Mouse (Mus musculus): ENCODE data around the gene Lpin3. TPM values are rescaled to one million over a fixed set of nuclear protein-coding genes. Genes with fewer than 3 reads are reported as not detected.

Lpin3 gene
- polyA plus RNA-seq, 1 experiment from 2014 or later: 1.2 TPM

DNA sequence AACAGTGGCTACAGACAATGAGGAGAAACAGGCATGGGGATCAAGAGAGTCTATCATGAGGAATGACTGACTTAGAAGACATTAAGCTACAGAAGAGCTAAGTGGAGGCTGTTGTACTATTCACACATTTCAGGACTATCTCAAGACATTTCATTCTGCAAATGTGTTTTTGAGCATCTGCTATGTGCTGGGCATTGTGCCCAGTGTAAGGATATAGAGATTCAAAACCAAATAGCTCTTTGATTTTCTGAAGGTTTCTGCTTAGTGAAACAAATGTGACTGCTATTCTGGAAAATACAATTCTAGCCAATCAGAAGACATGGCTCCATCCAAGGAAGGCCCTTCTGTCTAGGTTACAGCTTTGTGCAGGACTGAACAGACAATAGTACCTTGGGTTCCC, 25.8 kb upstream of the Lpin3 start:
- Histone ChIP-seq H3K9me3 (ENCODE audit: low read length) (no peaks in the 10 kb centered on the region), H3K36me3 (replicated peaks; ENCODE audit: insufficient read depth, low read length) (no peaks in the 10 kb centered on the region), H3K4me1 (ENCODE audit: insufficient read depth) (peaks cover 13% of the 10 kb centered on the region), H3K27ac (ENCODE audit: low read depth) (no peak overlapping the region), H3K4me2 (ENCODE audit: low read depth, low read length) (no peak overlapping the region), H3K4me3 (ENCODE audit: low read depth, low read length) (no peak overlapping the region), H3K27me3 (ENCODE audit: insufficient read depth, low read length) (no peaks in the 10 kb centered on the region), H3K9ac (replicated peaks) (no peak overlapping the region)
- DNase-seq: no peak
- TF ChIP-seq CTCF (IDR thresholded peaks at IDR 0.05; ENCODE audit: low read depth) (no peak), EP300 (IDR thresholded peaks at IDR 0.05; ENCODE audit: low read depth) (no peak)
- ATAC-seq: no peak

GRCm38 (mm10) chr2:160856359-160857102, 23.9 kb upstream of the Lpin3 start:
- Histone ChIP-seq H3K27ac (ENCODE audit: low read depth) (no peak overlapping the region), H3K4me3 (ENCODE audit: low read depth, low read length) (no peak overlapping the region), H3K9ac (replicated peaks) (no peak overlapping the region), H3K9me3 (ENCODE audit: low read length) (no peaks in the 10 kb centered on the region), H3K27me3 (ENCODE audit: insufficient read depth, low read length) (no peaks in the 10 kb centered on the region), H3K4me2 (ENCODE audit: low read depth, low read length) (no peak overlapping the region), H3K4me1 (ENCODE audit: insufficient read depth) (peaks cover 10% of the 10 kb centered on the region), H3K36me3 (replicated peaks; ENCODE audit: insufficient read depth, low read length) (no peaks in the 10 kb centered on the region)
- ATAC-seq (no peak), DNase-seq (no peak)
- no peak for TF ChIP-seq EP300 (IDR thresholded peaks at IDR 0.05; ENCODE audit: low read depth)
- peak; percentile 39 for TF ChIP-seq CTCF (IDR thresholded peaks at IDR 0.05; ENCODE audit: low read depth)
- 69% methylated on average over 5 of the region's 5 CpGs for WGBS (ENCODE audit: insufficient replicate concordance)

GRCm38 (mm10) chr2:160860363-160860762, 20.1 kb upstream of the Lpin3 start:
- no peak overlapping the region for H3K9ac ChIP-seq (replicated peaks)
- no peaks in the 10 kb centered on the region for H3K27me3 ChIP-seq (ENCODE audit: insufficient read depth, low read length)
- no peak overlapping the region for H3K4me2 ChIP-seq (ENCODE audit: low read depth, low read length)
- H3K4me1 ChIP-seq (ENCODE audit: insufficient read depth): peaks cover 8% of the 10 kb centered on the region
- H3K36me3 ChIP-seq (replicated peaks; ENCODE audit: insufficient read depth, low read length): no peaks in the 10 kb centered on the region
- DNase-seq (no peak), ATAC-seq (no peak)
- no peak overlapping the region for H3K4me3 ChIP-seq (ENCODE audit: low read depth, low read length)
- H3K9me3 ChIP-seq (ENCODE audit: low read length): no peaks in the 10 kb centered on the region
- no peak overlapping the region for H3K27ac ChIP-seq (ENCODE audit: low read depth)
- TF ChIP-seq EP300 (IDR thresholded peaks at IDR 0.05; ENCODE audit: low read depth) (no peak), CTCF (IDR thresholded peaks at IDR 0.05; ENCODE audit: low read depth) (no peak)
- 30% methylated on average over 1 of the region's 1 CpGs for WGBS (ENCODE audit: insufficient replicate concordance)

DNA sequence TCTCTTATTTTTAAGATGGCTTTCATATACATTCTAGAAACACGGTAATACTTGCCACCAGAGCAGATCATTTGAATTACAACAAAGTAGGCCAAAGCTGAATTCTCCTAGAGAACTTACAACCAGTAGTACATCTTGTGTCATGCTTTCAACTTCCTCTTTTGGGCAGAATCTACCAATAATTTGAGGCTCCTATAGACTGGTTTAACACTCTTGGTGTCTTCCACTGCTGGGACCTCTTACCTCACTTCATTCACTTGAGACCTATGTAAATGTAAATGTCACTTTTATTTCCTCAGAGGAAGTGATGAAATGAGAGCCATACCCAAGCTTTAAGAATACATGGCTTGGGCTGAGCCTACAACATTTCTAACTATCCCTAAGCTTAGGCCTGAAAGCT, 16.4 kb upstream of the Lpin3 start:
- Histone ChIP-seq H3K9me3 (ENCODE audit: low read length) (no peaks in the 10 kb centered on the region), H3K27ac (ENCODE audit: low read depth) (no peak overlapping the region), H3K4me1 (ENCODE audit: insufficient read depth) (peaks cover 4% of the 10 kb centered on the region; the same call in 1 of the 2 replicates), H3K27me3 (ENCODE audit: insufficient read depth, low read length) (no peaks in the 10 kb centered on the region), H3K36me3 (replicated peaks; ENCODE audit: insufficient read depth, low read length) (no peaks in the 10 kb centered on the region), H3K4me3 (ENCODE audit: low read depth, low read length) (no peak overlapping the region), H3K9ac (replicated peaks) (no peak overlapping the region), H3K4me2 (ENCODE audit: low read depth, low read length) (no peak overlapping the region)
- ATAC-seq (no peak), DNase-seq (no peak)
- TF ChIP-seq EP300 (IDR thresholded peaks at IDR 0.05; ENCODE audit: low read depth): no peak
- TF ChIP-seq CTCF (IDR thresholded peaks at IDR 0.05; ENCODE audit: low read depth): no peak
- 77% methylated on average over 1 of the region's 1 CpGs for WGBS (ENCODE audit: insufficient replicate concordance)

DNA sequence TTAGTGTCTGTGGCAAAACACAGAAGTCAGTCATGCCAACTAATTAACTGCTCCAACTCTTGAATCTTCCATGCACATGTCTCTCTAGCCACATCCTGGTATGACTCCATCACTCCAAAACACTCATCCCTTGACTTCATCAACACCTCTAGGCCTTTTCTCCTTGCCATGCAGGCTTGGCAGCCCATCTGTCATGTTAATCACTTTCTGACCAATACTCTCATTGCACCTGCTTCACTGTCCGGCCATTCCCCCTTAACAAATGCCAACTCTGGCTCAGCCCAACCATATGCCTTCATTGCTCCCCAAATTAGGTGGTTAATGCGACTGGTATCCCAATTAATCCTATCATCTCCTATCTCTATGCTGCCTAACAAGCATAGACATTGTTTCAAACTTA, 15.2 kb upstream of the Lpin3 start:
- H3K4me3 ChIP-seq (ENCODE audit: low read depth, low read length): no peak overlapping the region
- WGBS (ENCODE audit: insufficient replicate concordance): 67% methylated on average over 2 of the region's 2 CpGs
- no peak for TF ChIP-seq EP300 (IDR thresholded peaks at IDR 0.05; ENCODE audit: low read depth)
- no peak for TF ChIP-seq CTCF (IDR thresholded peaks at IDR 0.05; ENCODE audit: low read depth)
- no peak for DNase-seq
- no peaks in the 10 kb centered on the region; the same call in 1 of the 2 replicates for H3K4me1 ChIP-seq (ENCODE audit: insufficient read depth)
- ATAC-seq: no peak
- no peak overlapping the region for H3K9ac ChIP-seq (replicated peaks)
- H3K27me3 ChIP-seq (ENCODE audit: insufficient read depth, low read length): no peaks in the 10 kb centered on the region
- H3K27ac ChIP-seq (ENCODE audit: low read depth): no peak overlapping the region
- no peaks in the 10 kb centered on the region for H3K9me3 ChIP-seq (ENCODE audit: low read length)
- H3K4me2 ChIP-seq (ENCODE audit: low read depth, low read length): no peak overlapping the region
- H3K36me3 ChIP-seq (replicated peaks; ENCODE audit: insufficient read depth, low read length): no peaks in the 10 kb centered on the region

DNA sequence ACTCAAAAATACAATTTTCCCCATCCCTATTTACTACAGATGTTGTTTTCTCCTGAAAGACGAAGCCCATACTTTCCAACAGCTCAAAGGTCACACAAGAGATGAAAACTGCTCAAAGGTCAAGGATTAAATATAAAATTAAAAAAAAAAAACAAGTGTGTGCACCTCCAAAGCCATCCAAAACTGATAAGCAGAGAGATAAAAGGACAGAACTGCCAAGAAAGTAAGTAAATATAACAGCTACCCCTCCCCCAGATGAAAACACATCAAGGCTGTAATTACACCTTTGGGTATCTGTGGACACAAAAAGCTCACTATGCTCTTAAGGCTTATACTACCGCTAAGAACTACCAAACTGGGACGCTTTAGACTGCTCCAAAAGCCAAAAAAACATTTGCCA, 11.0 kb upstream of the Lpin3 start:
- H3K4me3 ChIP-seq (ENCODE audit: low read depth, low read length): no peak overlapping the region
- H3K4me2 ChIP-seq (ENCODE audit: low read depth, low read length): no peak overlapping the region
- ATAC-seq (no peak), DNase-seq (no peak)
- TF ChIP-seq CTCF (IDR thresholded peaks at IDR 0.05; ENCODE audit: low read depth) (no peak), EP300 (IDR thresholded peaks at IDR 0.05; ENCODE audit: low read depth) (no peak)
- H3K9ac ChIP-seq (replicated peaks): no peak overlapping the region
- H3K4me1 ChIP-seq (ENCODE audit: insufficient read depth): peaks cover 8% of the 10 kb centered on the region; the same call in 1 of the 2 replicates
- H3K27me3 ChIP-seq (ENCODE audit: insufficient read depth, low read length): no peaks in the 10 kb centered on the region
- no peak overlapping the region for H3K27ac ChIP-seq (ENCODE audit: low read depth)
- 69% methylated on average over 3 of the region's 3 CpGs for WGBS (ENCODE audit: insufficient replicate concordance)
- H3K36me3 ChIP-seq (replicated peaks; ENCODE audit: insufficient read depth, low read length): no peaks in the 10 kb centered on the region
- H3K9me3 ChIP-seq (ENCODE audit: low read length): no peaks in the 10 kb centered on the region

All from liver, postnatal 0 days (tissue).